Mouse (Mus musculus) MEL (cell line): Measurements from ENCODE around the gene BC024978. TPM values are rescaled to one million over a fixed set of nuclear protein-coding genes. Genes with fewer than 3 reads are reported as not detected.

Experiments
- DNase-seq: peaks from one replicate; pipeline ENCODE4 v3.0.0; 2011; ENCODE audit warnings: low read depth, low spot score
- H3K27ac ChIP-seq: 2 replicates; pipeline ENCODE4 v1.5.1; 2012; ENCODE audit warnings: low read depth, mild to moderate bottlenecking, control low read depth, low read length, moderate library complexity; ENCODE audit not compliant: control insufficient read depth
- H3K27me3 ChIP-seq, 2 experiments: fragments of 150-350 bp in 1 of 2; sonication (generic) in 1 of 2; 2 replicates each; pipeline ENCODE4 v1.6.1; 2012; ENCODE audit warnings: low read length in 2 of 2, mild to moderate bottlenecking in 2 of 2, improper control_type of control experiment in 1 of 2, moderate library complexity in 1 of 2; ENCODE audit not compliant: insufficient read depth in 2 of 2, control insufficient read depth in 1 of 2
- H3K36me3 ChIP-seq, 2 experiments: 2 replicates each; pipeline ENCODE4 v1.6.1; 2012 to 2014; ENCODE audit warnings: low read length in 2 of 2, improper control_type of control experiment in 1 of 2, inconsistent platforms in 1 of 2, mild to moderate bottlenecking in 1 of 2; ENCODE audit not compliant: insufficient read depth in 2 of 2, control insufficient read depth in 1 of 2
- H3K4me1 ChIP-seq, 2 experiments: fragments of 150-350 bp in 1 of 2; sonication (generic) in 1 of 2; 2 replicates each; pipeline ENCODE4 v1.6.1; 2012; ENCODE audit warnings: low read length in 2 of 2, improper control_type of control experiment in 1 of 2, mild to moderate bottlenecking in 1 of 2; ENCODE audit not compliant: insufficient read depth in 2 of 2, control insufficient read depth in 1 of 2
- H3K4me3 ChIP-seq, 2 experiments: fragments of 150-350 bp in 1 of 2; sonication (generic) in 1 of 2; 2 replicates each; pipeline ENCODE4 v1.5.1; 2012; ENCODE audit warnings: low read depth in 2 of 2, low read length in 2 of 2, mild to moderate bottlenecking in 2 of 2, moderate library complexity in 2 of 2, control low read depth in 1 of 2, improper control_type of control experiment in 1 of 2; ENCODE audit not compliant: control insufficient read depth in 1 of 2, insufficient read depth in 1 of 2
- H3K79me2 ChIP-seq: 2 replicates; pipeline ENCODE4 v1.6.1; 2012; ENCODE audit warnings: mild to moderate bottlenecking, low read length, moderate library complexity; ENCODE audit not compliant: control insufficient read depth, poor library complexity, insufficient read depth
- H3K9ac ChIP-seq: 2 replicates; pipeline ENCODE4 v1.6.1; 2012; ENCODE audit warnings: low read depth, mild to moderate bottlenecking, control low read depth, low read length, moderate library complexity; ENCODE audit not compliant: control insufficient read depth, poor library complexity, severe bottlenecking
- H3K9me3 ChIP-seq: fragments of 150-350 bp; sonication (generic); replicated peaks from 2 replicates; pipeline ENCODE4 v1.6.1; 2012; ENCODE audit warnings: mild to moderate bottlenecking, low read length, improper control_type of control experiment, moderate library complexity; ENCODE audit not compliant: insufficient read depth
- CHD1 ChIP-seq: IDR thresholded peaks from 2 replicates; pipeline ENCODE4 v1.6.1; 2012; ENCODE audit warnings: low read depth, mild to moderate bottlenecking, inconsistent platforms, low read length, improper control_type of control experiment
- E2F4 ChIP-seq: IDR thresholded peaks from 2 replicates; pipeline ENCODE4 v1.6.1; 2011; ENCODE audit warnings: low read depth, low read length, improper control_type of control experiment, borderline replicate concordance
- ELF1 ChIP-seq: IDR thresholded peaks from 2 replicates; pipeline ENCODE4 v1.6.1; 2014; ENCODE audit warnings: low read depth, mild to moderate bottlenecking, inconsistent platforms, low read length, improper control_type of control experiment, moderate library complexity
- ETS1 ChIP-seq: IDR thresholded peaks from 2 replicates; pipeline ENCODE4 v1.6.1; 2012; ENCODE audit warnings: low read depth, mild to moderate bottlenecking, inconsistent platforms, low read length, improper control_type of control experiment, moderate library complexity
- GABPA ChIP-seq: IDR thresholded peaks from 2 replicates; pipeline ENCODE4 v1.6.1; 2012; ENCODE audit warnings: low read depth, mild to moderate bottlenecking, inconsistent platforms, low read length, improper control_type of control experiment, moderate library complexity
- GATA1 ChIP-seq: IDR thresholded peaks from 2 replicates; pipeline ENCODE4 v1.6.1; 2011; ENCODE audit warnings: low read depth, low read length, improper control_type of control experiment
- HCFC1 ChIP-seq: IDR thresholded peaks from 2 replicates; pipeline ENCODE4 v1.6.1; 2012; ENCODE audit warnings: low read depth, mild to moderate bottlenecking, inconsistent platforms, low read length, improper control_type of control experiment, moderate library complexity
- JUND ChIP-seq: IDR thresholded peaks from 2 replicates; pipeline ENCODE4 v1.6.1; 2011; ENCODE audit warnings: low read depth, mild to moderate bottlenecking, improper control_type of control experiment, low read length
- KAT2A ChIP-seq: conservative IDR thresholded peaks from 2 replicates; pipeline ENCODE4 v1.6.1; 2012; ENCODE audit warnings: low read depth, low read length, improper control_type of control experiment, inconsistent platforms
- MAFK ChIP-seq: IDR thresholded peaks from 2 replicates; pipeline ENCODE4 v1.6.1; 2011; ENCODE audit warnings: low read depth, mild to moderate bottlenecking, low read length, improper control_type of control experiment, borderline replicate concordance
- MAX ChIP-seq: IDR thresholded peaks from 2 replicates; pipeline ENCODE4 v1.6.1; 2011; ENCODE audit warnings: low read length, improper control_type of control experiment
- MAZ ChIP-seq: IDR thresholded peaks from 2 replicates; pipeline ENCODE4 v1.6.1; 2012; ENCODE audit warnings: low read depth, mild to moderate bottlenecking, inconsistent platforms, low read length, improper control_type of control experiment
- MXI1 ChIP-seq: IDR thresholded peaks from 2 replicates; pipeline ENCODE4 v1.6.1; 2011; ENCODE audit warnings: mild to moderate bottlenecking, low read depth, low read length, improper control_type of control experiment
- MYB ChIP-seq: IDR thresholded peaks from 2 replicates; pipeline ENCODE4 v1.6.1; 2011; ENCODE audit warnings: mild to moderate bottlenecking, low read depth, low read length, improper control_type of control experiment
- MYC ChIP-seq: IDR thresholded peaks from 2 replicates; pipeline ENCODE4 v1.6.1; 2011; ENCODE audit warnings: low read depth, mild to moderate bottlenecking, low read length, improper control_type of control experiment, moderate library complexity
- POLR2A ChIP-seq, 2 experiments: IDR thresholded peaks; 2 replicates each; pipeline ENCODE4 v1.6.1; 2011 to 2012; ENCODE audit warnings: low read length in 2 of 2, mild to moderate bottlenecking in 2 of 2, control low read depth in 1 of 2, improper control_type of control experiment in 1 of 2, low read depth in 1 of 2, moderate library complexity in 1 of 2; ENCODE audit not compliant: control insufficient read depth in 1 of 2, insufficient read depth in 1 of 2, poor library complexity in 1 of 2
- POLR2AphosphoS2 ChIP-seq: IDR thresholded peaks from 2 replicates; pipeline ENCODE4 v1.6.1; 2011; ENCODE audit warnings: low read length, improper control_type of control experiment
- POLR2AphosphoS5 ChIP-seq: IDR thresholded peaks from 2 replicates; pipeline ENCODE4 v1.6.1; 2012; ENCODE audit warnings: low read depth, borderline replicate concordance, mild to moderate bottlenecking, inconsistent platforms, low read length, moderate library complexity, mixed read lengths
- RAD21 ChIP-seq: IDR thresholded peaks from 2 replicates; pipeline ENCODE4 v1.6.1; 2011; ENCODE audit warnings: mild to moderate bottlenecking, low read depth, low read length, improper control_type of control experiment
- RCOR1 ChIP-seq: IDR thresholded peaks from 2 replicates; pipeline ENCODE4 v1.6.1; 2012; ENCODE audit warnings: low read depth, mild to moderate bottlenecking, inconsistent platforms, low read length, improper control_type of control experiment
- TAL1 ChIP-seq: IDR thresholded peaks from 2 replicates; pipeline ENCODE4 v1.6.1; 2012; ENCODE audit warnings: mild to moderate bottlenecking, inconsistent platforms, low read length, moderate library complexity, mixed read lengths
- TCF12 ChIP-seq: IDR thresholded peaks from 2 replicates; pipeline ENCODE4 v1.6.1; 2014; ENCODE audit warnings: low read depth, mild to moderate bottlenecking, inconsistent platforms, low read length, improper control_type of control experiment, moderate library complexity
- UBTF ChIP-seq: IDR thresholded peaks from 2 replicates; pipeline ENCODE4 v1.6.1; 2012; ENCODE audit warnings: low read depth, mild to moderate bottlenecking, inconsistent platforms, low read length, improper control_type of control experiment, moderate library complexity, borderline replicate concordance; ENCODE audit not compliant: insufficient read depth
- USF1 ChIP-seq: IDR thresholded peaks from 2 replicates; pipeline ENCODE4 v1.6.1; 2014; ENCODE audit warnings: low read depth, mild to moderate bottlenecking, inconsistent platforms, low read length, improper control_type of control experiment, moderate library complexity
- ZMIZ1 ChIP-seq: IDR thresholded peaks from 2 replicates; pipeline ENCODE4 v1.6.1; 2012; ENCODE audit warnings: low read depth, mild to moderate bottlenecking, inconsistent platforms, low read length, improper control_type of control experiment, moderate library complexity
- ZNF384 ChIP-seq: IDR thresholded peaks from 2 replicates; pipeline ENCODE4 v1.6.1; 2012; ENCODE audit warnings: low read depth, mild to moderate bottlenecking, inconsistent platforms, low read length, improper control_type of control experiment
- polyA plus RNA-seq, 2 experiments: library from polyadenylated mRNA; stranded (reverse) in 1 of 2; unstranded in 1 of 2; fragments of >175 nt in 1 of 2; fragments of >200 nt in 1 of 2; gene quantifications; 2 replicates each; pipeline versions ENCODE4 v1.2.1 to v1.2.4; 2012; ENCODE audit warnings: low replicate concordance in 2 of 2, low read depth in 1 of 2; ENCODE audit not compliant: insufficient read length in 2 of 2, insufficient read depth in 1 of 2, missing spikeins in 1 of 2
- total RNA-seq: library from RNA; depleted of rRNA; stranded (reverse); fragments of 300-350 nt; gene quantifications from 2 replicates; pipeline ENCODE4 v1.2.3, GENCODE M21; 2012

BC024978 gene
- total and polyA plus RNA-seq, 3 experiments, result 2.1 to 7.1 TPM; not detected in 1

DNA sequence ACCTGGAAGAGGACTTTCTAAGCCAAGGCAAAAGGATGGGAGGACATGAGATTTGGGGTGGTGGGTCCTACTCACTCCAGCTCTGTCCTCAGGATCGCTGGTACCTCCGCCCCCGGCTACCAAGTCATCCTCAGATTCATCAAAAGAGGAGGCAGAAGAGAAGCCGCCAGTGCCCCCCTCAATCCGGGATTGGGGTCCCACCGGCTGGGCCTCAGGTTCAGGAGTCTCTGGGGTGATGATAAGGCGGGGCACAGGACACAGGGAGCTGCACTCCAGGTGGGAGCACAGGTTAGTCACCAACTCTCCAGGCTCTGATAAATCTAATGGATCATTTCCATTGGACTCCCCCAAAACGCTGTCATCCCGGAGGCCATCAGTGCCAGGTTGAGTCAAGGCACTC lies 31.7 kb downstream of the BC024978 start:
- DNase-seq, result no peak
- peaks cover 8 to 23% of the 10 kb centered on the region in 2 experiments for H3K4me1 ChIP-seq
- peaks cover 8% of the 10 kb centered on the region for H3K79me2 ChIP-seq
- no peaks in the 10 kb centered on the region for H3K9me3 ChIP-seq
- no peak for TF ChIP-seq GATA1
- TF ChIP-seq TAL1, result no peak
- no peak for TF ChIP-seq JUND
- TF ChIP-seq MXI1, result no peak
- TF ChIP-seq ZNF384, result no peak
- peaks cover 0 to 9% of the 10 kb centered on the region in 2 experiments; a peak in 2 of 4 replicates for H3K36me3 ChIP-seq
- H3K27me3 ChIP-seq, result no peaks in the 10 kb centered on the region
- H3K27ac ChIP-seq, result no peak overlapping the region
- H3K9ac ChIP-seq, result peak overlapping the region; percentile 70
- peak overlapping the region; percentile 75 to 96 for H3K4me3 ChIP-seq

DNA sequence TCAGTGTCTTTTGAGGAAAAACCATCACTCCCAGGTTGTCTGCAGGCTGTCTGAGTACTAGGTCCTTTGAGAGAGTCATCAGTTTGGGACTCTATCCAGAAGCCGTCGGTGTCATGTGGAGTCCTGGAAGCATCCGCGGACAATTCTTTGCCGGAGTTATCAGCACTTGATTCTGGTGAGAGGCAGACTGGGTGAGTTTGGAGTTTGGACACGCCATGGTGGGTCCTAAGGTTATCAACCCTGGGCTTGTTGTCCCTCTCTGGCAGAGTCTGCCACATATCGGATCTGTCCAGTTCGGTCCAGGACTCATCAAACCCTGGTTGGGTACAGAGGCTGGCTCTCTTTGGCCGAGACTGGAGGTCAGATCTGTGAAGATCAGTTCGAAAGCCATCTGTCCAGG lies 32.1 kb downstream of the BC024978 start:
- Histone ChIP-seq H3K27ac (no peak overlapping the region), H3K27me3 (no peaks in the 10 kb centered on the region), H3K4me3 (peak overlapping the region; percentile 75 to 96), H3K9me3 (no peaks in the 10 kb centered on the region), H3K36me3 (peaks cover 0 to 5% of the 10 kb centered on the region in 2 experiments; a peak in 2 of 4 replicates), H3K79me2 (peaks cover 8% of the 10 kb centered on the region), H3K9ac (peak overlapping the region; percentile 70), H3K4me1 (peaks cover 6 to 23% of the 10 kb centered on the region in 2 experiments)
- DNase-seq, result peak; percentile 38
- no peak for TF ChIP-seq POLR2A (IDR thresholded peaks at IDR 0.05; ENCODE audit: control insufficient read depth in 1 of 2, insufficient read depth in 1 of 2, low read depth in 1 of 2, low read length in 2 of 2, poor library complexity in 1 of 2)
- no peak for TF ChIP-seq E2F4
- no peak for TF ChIP-seq HCFC1
- no peak for TF ChIP-seq TCF12
- no peak for TF ChIP-seq GATA1
- no peak for TF ChIP-seq UBTF
- no peak for TF ChIP-seq RAD21
- TF ChIP-seq MAFK, result no peak
- TF ChIP-seq MAZ, result no peak
- TF ChIP-seq POLR2AphosphoS5, result no peak
- no peak for TF ChIP-seq MYB
- TF ChIP-seq ELF1, result no peak

GRCm38 (mm10) chr7:27228281-27228821 lies 32.8 kb downstream of the BC024978 start, which contains the start of gene Itpkc:
Itpkc (minus strand) TSS chr7:27228661.
- Histone ChIP-seq H3K27ac (peak within 1 kb of the TSS; percentile 60), H3K9me3 (no peaks in the 10 kb centered on the region), H3K27me3 (no peaks in the 10 kb centered on the region), H3K4me3 (peak within 1 kb of the TSS; percentile 75 to 96), H3K36me3 (peaks cover 0 to 5% of the 10 kb centered on the region in 2 experiments; a peak in 1 of 4 replicates), H3K9ac (peak within 1 kb of the TSS; percentile 76), H3K79me2 (peaks cover 8% of the 10 kb centered on the region), H3K4me1 (peaks cover 6 to 17% of the 10 kb centered on the region in 2 experiments; a peak in 3 of 4 replicates)
- peak; percentile 96 for DNase-seq
- TF ChIP-seq CHD1 (no peak), RCOR1 (no peak), ETS1 (peak; percentile 81), KAT2A (0 out of 2 replicates have a peak, but pooled peaks have one; percentile 27), MYC (0 out of 2 replicates have a peak, but pooled peaks have one; percentile 4), TCF12 (peak; percentile 71), ZMIZ1 (peak; percentile 84), MAX (peak; percentile 73), POLR2A (IDR thresholded peaks at IDR 0.05; ENCODE audit: control insufficient read depth in 1 of 2, insufficient read depth in 1 of 2, low read depth in 1 of 2, low read length in 2 of 2, poor library complexity in 1 of 2) (peak; percentile 83 to 97), MXI1 (peak; percentile 93), UBTF (0 out of 2 replicates have a peak, but pooled peaks have one; percentile 56), ELF1 (peak; percentile 70), GABPA (no peak), RAD21 (no peak), POLR2AphosphoS2 (peak; percentile 90), USF1 (no peak)
